Mouse (Mus musculus) forebrain, embryonic 10.5 days (tissue): ENCODE results near the gene Zswim2. TPM values are rescaled to one million over a fixed set of nuclear protein-coding genes. Genes with fewer than 3 reads are reported as not detected.

ENCODE experiments used
- DNase-seq: peaks from one replicate; pipeline ENCODE4 v3.0.0-alpha.2; 2017; ENCODE audit warnings: low spot score; ENCODE audit errors: extremely low spot score
- H3K27ac ChIP-seq: fragments of 300-500 bp; sonication (generic); 2 replicates; pipeline ENCODE4 v1.5.1; 2016; ENCODE audit warnings: mild to moderate bottlenecking
- H3K27me3 ChIP-seq: fragments of 300-500 bp; sonication (generic); 2 replicates; pipeline ENCODE4 v1.6.1; 2016; ENCODE audit warnings: mild to moderate bottlenecking; ENCODE audit not compliant: poor library complexity, severe bottlenecking
- H3K36me3 ChIP-seq: fragments of 300-500 bp; sonication (generic); replicated peaks from 2 replicates; pipeline ENCODE4 v1.6.1; 2016; ENCODE audit warnings: mild to moderate bottlenecking, moderate library complexity
- H3K4me1 ChIP-seq: fragments of 300-500 bp; sonication (generic); 2 replicates; pipeline ENCODE4 v1.6.1; 2016
- H3K4me3 ChIP-seq: fragments of 300-500 bp; sonication (generic); 2 replicates; pipeline ENCODE4 v1.5.1; 2016; ENCODE audit warnings: mild to moderate bottlenecking, moderate library complexity
- H3K9me3 ChIP-seq: fragments of 300-500 bp; sonication (generic); 2 replicates; pipeline ENCODE4 v1.6.1; 2016; ENCODE audit warnings: mild to moderate bottlenecking, moderate library complexity
- WGBS: fragments of 180-500 bp; shearing (Covaris S2); methylation state at CpG from one replicate; pipeline ENCODE4 v1.1.7; 2016; 5-methylcytosine and 5-hydroxymethylcytosine counted together
- polyA plus RNA-seq: library from polyadenylated mRNA; unstranded; fragments of >200 nt; fragmentation: Nextera tagmentation; extraction: Ambion mirVana; gene quantifications from 2 replicates; pipeline ENCODE4 v1.2.1, GENCODE M21; 2016

Gene Zswim2
- polyA plus RNA-seq, 1 experiment from 2014 or later = not detected

DNA sequence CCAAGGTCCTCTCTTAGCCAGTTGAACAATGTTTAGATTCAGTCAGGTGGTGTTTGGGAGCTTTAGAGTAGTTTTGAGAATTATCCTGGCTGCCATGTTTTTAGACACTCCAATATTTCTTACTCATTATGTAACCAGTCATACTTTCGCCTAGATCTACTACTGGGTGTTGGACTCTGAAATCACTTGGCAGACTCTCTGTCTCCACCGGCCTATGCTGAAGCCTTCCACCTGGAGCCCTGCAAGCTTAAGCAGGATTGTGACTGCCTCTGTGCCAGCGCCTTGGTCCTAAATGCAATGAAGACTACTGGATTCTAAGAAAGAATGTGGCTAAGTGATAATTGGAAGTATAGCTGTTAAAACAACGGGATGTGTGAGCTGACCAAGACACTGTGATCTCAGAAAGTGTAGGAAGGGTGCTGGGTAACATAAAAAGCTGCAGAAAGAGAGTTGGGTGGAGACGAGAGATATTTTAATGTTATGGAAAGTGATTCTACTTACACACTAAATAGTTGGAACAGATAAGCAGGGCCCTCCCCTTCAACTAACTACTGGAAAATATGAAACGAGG is 57.1 kb downstream of the Zswim2 start:
- H3K27ac ChIP-seq = no peak overlapping the region
- DNase-seq = no peak
- H3K9me3 ChIP-seq = no peaks in the 10 kb centered on the region
- peaks cover 19% of the 10 kb centered on the region for H3K36me3 ChIP-seq
- H3K4me1 ChIP-seq = no peaks in the 10 kb centered on the region
- WGBS = 88% methylated on average over 6 of the region's 6 CpGs
- no peaks in the 10 kb centered on the region for H3K27me3 ChIP-seq
- no peak overlapping the region for H3K4me3 ChIP-seq

Other genes starting within 250 kb of the Zswim2 start
- 35.5 and 35.6 TPM in 2 replicates for gene Itgav, start 216.8 kb downstream of the Zswim2 start, polyA plus RNA-seq
- 34.4 and 37.5 TPM in 2 replicates for gene Fam171b, start 128.6 kb downstream of the Zswim2 start, polyA plus RNA-seq
- not detected in 2 replicates for gene Gm13698, start 14.5 kb upstream of the Zswim2 start, polyA plus RNA-seq
- gene Gm13693, start 20.3 kb upstream of the Zswim2 start, polyA plus RNA-seq = not detected in 2 replicates
- gene Gm13695, start 26.1 kb upstream of the Zswim2 start, polyA plus RNA-seq = not detected in 2 replicates
- not detected in 2 replicates for gene Gm13696, start 31.9 kb upstream of the Zswim2 start, polyA plus RNA-seq
- gene Gm13694, start 37.7 kb upstream of the Zswim2 start, polyA plus RNA-seq = not detected in 2 replicates
- gene Gm13697, start 43.5 kb upstream of the Zswim2 start, polyA plus RNA-seq = not detected in 2 replicates
- not detected in 2 replicates for gene Gm13691, start 49.3 kb upstream of the Zswim2 start, polyA plus RNA-seq